Mouse (Mus musculus): ENCODE data around the gene Cript. TPM values are rescaled to one million over a fixed set of nuclear protein-coding genes. Genes with fewer than 3 reads are reported as not detected.
A peak's percentile ranks its signal among the peaks of the same experiment; 100 is the strongest.

Cript gene
- polyA plus RNA-seq (2016; fragmentation: Nextera tagmentation; extraction: Ambion mirVana) = 194 and 204 TPM in 2 replicates

GRCm38 (mm10) chr17:87025269-87025949 lies at the start of gene Cript, which contains the start of gene Pigf:
Gene Cript, plus strand, starts transcription at chr17:87025550.
Gene Pigf, minus strand, starts transcription at chr17:87025406.
- no peaks in the 10 kb centered on the region for H3K27me3 ChIP-seq (replicated peaks)
- H3K9me3 ChIP-seq = no peaks in the 10 kb centered on the region
- H3K4me2 ChIP-seq (replicated peaks) = peak within 1 kb of the TSS; percentile 98
- under 1% methylated on average over 43 of the region's 43 CpGs for WGBS
- H3K36me3 ChIP-seq = peaks cover 9% of the 10 kb centered on the region
- H3K4me1 ChIP-seq = peaks cover 11% of the 10 kb centered on the region; the same call in 1 of the 2 replicates
- H3K4me3 ChIP-seq = peak within 1 kb of the TSS; percentile 85
- no peak within 1 kb of the TSS for H3K27ac ChIP-seq
- peak within 1 kb of the TSS; percentile 78 for H3K9ac ChIP-seq
- peak; percentile 100 for ATAC-seq (ENCODE audit: low FRiP score, low read depth)

DNA sequence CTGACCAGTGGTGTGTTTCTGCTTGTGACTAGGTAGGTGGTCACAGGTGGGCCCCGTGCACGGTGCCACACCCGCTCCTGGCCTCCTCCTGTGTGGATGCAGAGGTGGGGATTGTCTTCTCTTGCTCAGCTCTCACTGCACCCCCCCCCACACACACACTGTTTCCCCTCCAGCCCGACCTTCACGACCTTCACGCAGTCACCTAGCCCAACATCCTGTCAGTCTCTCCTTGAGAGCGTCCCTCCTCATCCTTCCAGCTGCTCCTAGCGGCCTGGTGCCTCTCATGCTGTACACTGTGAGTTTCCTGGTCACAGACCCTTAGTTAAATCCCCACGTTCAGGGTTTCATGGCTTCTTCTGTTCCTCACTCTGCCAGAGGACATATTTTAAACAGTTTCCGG lies 49.0 kb upstream of the Cript start:
- H3K4me3 ChIP-seq = no peak overlapping the region
- peaks cover 18% of the 10 kb centered on the region; the same call in 1 of the 2 replicates for H3K36me3 ChIP-seq
- H3K4me2 ChIP-seq (replicated peaks) = no peak overlapping the region
- whole genome bisulfite sequencing = 87% methylated on average over 10 of the region's 10 CpGs
- H3K27ac ChIP-seq = no peak overlapping the region
- no peaks in the 10 kb centered on the region for H3K9me3 ChIP-seq
- no peak overlapping the region for H3K9ac ChIP-seq
- no peak for ATAC-seq (ENCODE audit: low FRiP score, low read depth)
- H3K4me1 ChIP-seq = no peaks in the 10 kb centered on the region
- H3K27me3 ChIP-seq (replicated peaks) = no peaks in the 10 kb centered on the region

- Histone ChIP-seq H3K9me3 (no peaks in the 10 kb centered on the region), H3K27ac (no peak overlapping the region), H3K36me3 (peaks cover 15% of the 10 kb centered on the region), H3K27me3 (replicated peaks) (no peaks in the 10 kb centered on the region), H3K4me2 (replicated peaks) (no peak overlapping the region), H3K9ac (no peak overlapping the region), H3K4me3 (no peak overlapping the region), H3K4me1 (no peaks in the 10 kb centered on the region)
- 91% methylated on average over 6 of the region's 6 CpGs for WGBS
- no peak for ATAC-seq (ENCODE audit: low FRiP score, low read depth)
These were observed 46.9 kb upstream of the Cript start for GRCm38 (mm10) chr17:86978496-86978895.

- no peak for ATAC-seq (ENCODE audit: low FRiP score, low read depth)
These were observed 44.1 kb upstream of the Cript start for GRCm38 (mm10) chr17:86981205-86981604.

GRCm38 (mm10) chr17:86981701-86982100 lies 43.6 kb upstream of the Cript start:
- Histone ChIP-seq H3K4me2 (replicated peaks) (no peak overlapping the region), H3K36me3 (no peaks in the 10 kb centered on the region; the same call in none of the 2 replicates), H3K4me1 (peaks cover 3% of the 10 kb centered on the region; the same call in 1 of the 2 replicates), H3K27ac (no peak overlapping the region), H3K9me3 (no peaks in the 10 kb centered on the region), H3K4me3 (no peak overlapping the region), H3K27me3 (replicated peaks) (no peaks in the 10 kb centered on the region), H3K9ac (no peak overlapping the region)
- ATAC-seq (ENCODE audit: low FRiP score, low read depth) = no peak
- WGBS = 96% methylated on average over 2 of the region's 2 CpGs

More at GRCm38 (mm10) chr17:86981205-86981604, 44.1 kb upstream of the Cript start:
- WGBS = 90% methylated on average over 1 of the region's 1 CpGs
- no peaks in the 10 kb centered on the region; the same call in none of the 2 replicates for H3K36me3 ChIP-seq
- no peaks in the 10 kb centered on the region for H3K4me1 ChIP-seq
- no peaks in the 10 kb centered on the region for H3K9me3 ChIP-seq
- H3K27ac ChIP-seq = no peak overlapping the region
- no peak overlapping the region for H3K4me3 ChIP-seq
- no peak overlapping the region for H3K4me2 ChIP-seq (replicated peaks)
- no peak overlapping the region for H3K9ac ChIP-seq
- H3K27me3 ChIP-seq (replicated peaks) = no peaks in the 10 kb centered on the region

DNA sequence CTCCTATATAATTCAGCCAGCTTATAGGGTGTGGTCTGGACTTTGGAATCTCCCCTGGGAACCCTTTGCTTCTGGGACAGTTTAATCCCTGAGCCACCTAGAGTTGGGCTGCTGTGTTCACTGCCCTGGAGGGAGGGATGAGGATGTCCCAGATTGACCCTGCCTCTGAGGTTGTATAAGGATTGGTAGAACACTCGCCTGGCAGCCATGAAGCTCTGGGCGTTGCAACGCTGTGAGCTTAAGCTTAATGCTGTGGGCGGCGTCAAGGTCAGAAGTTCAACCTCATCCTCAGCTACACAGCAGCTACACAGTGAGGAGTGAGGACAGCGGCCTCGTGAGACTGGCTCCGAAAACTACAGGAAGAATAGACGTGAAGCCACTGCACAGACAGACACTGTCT lies 42.9 kb upstream of the Cript start:
- H3K4me3 ChIP-seq = no peak overlapping the region
- H3K4me2 ChIP-seq (replicated peaks) = no peak overlapping the region
- H3K36me3 ChIP-seq = no peaks in the 10 kb centered on the region; the same call in none of the 2 replicates
- H3K27ac ChIP-seq = no peak overlapping the region
- H3K9me3 ChIP-seq = no peaks in the 10 kb centered on the region
- H3K9ac ChIP-seq = no peak overlapping the region
- ATAC-seq (ENCODE audit: low FRiP score, low read depth) = no peak
- H3K4me1 ChIP-seq = peaks cover 5% of the 10 kb centered on the region; the same call in 1 of the 2 replicates
- 76% methylated on average over 9 of the region's 9 CpGs for WGBS
- H3K27me3 ChIP-seq (replicated peaks) = no peaks in the 10 kb centered on the region

DNA sequence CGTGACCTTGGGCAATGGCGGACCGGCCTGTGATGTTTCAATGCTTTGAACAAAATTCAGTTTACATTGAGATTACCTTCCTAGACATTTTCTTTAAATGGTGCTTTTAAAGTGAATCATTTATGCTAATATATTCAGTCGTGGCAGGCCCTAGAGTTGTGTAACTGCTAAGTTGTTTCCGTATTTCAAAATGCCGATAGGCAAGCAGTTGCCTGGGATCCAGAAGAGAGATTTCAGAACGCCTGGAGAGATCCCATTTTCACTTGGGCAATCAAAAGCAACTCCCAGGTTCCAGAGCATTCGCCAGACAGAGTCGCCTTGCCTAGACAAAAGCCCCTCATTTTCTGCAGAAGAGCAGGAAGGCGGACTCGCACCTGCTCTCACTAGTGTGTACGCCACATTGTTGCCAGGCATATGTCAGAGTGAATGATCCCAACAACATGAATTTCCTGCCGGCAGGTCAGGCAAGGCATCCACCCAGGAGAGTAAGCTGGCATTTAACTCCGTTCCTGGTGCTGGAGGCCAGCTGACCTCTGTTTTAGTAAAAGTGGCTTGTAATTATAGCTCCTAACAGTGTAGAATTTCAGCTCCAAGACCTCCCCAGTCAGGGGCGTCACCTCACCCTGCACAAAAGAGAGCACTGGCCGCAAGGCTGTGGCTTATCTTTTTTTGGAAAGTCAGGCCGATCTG lies 38.8 kb upstream of the Cript start:
- no peak for ATAC-seq (ENCODE audit: low FRiP score, low read depth)
- 49% methylated on average over 17 of the region's 17 CpGs for WGBS
- 0 out of 2 replicates have a peak overlapping the region, but pooled peaks have one; percentile 2 for H3K4me2 ChIP-seq (replicated peaks)

GRCm38 (mm10) chr17:86988161-86988560 lies 37.2 kb upstream of the Cript start:
- H3K4me2 ChIP-seq (replicated peaks) = no peak overlapping the region
- WGBS = 87% methylated on average over 5 of the region's 5 CpGs
- no peak overlapping the region for H3K9ac ChIP-seq
- no peaks in the 10 kb centered on the region for H3K27me3 ChIP-seq (replicated peaks)
- H3K4me1 ChIP-seq = peaks cover 5% of the 10 kb centered on the region; the same call in 1 of the 2 replicates
- H3K27ac ChIP-seq = no peak overlapping the region
- no peak for ATAC-seq (ENCODE audit: low FRiP score, low read depth)
- H3K9me3 ChIP-seq = no peaks in the 10 kb centered on the region
- no peak overlapping the region for H3K4me3 ChIP-seq
- H3K36me3 ChIP-seq = no peaks in the 10 kb centered on the region

More for the DNA sequence above, 38.8 kb upstream of the Cript start:
- Histone ChIP-seq H3K27ac (no peak overlapping the region), H3K27me3 (replicated peaks) (no peaks in the 10 kb centered on the region), H3K4me1 (peaks cover 5% of the 10 kb centered on the region; the same call in 1 of the 2 replicates), H3K9me3 (no peaks in the 10 kb centered on the region), H3K36me3 (no peaks in the 10 kb centered on the region; the same call in none of the 2 replicates), H3K9ac (no peak overlapping the region), H3K4me3 (no peak overlapping the region)

DNA sequence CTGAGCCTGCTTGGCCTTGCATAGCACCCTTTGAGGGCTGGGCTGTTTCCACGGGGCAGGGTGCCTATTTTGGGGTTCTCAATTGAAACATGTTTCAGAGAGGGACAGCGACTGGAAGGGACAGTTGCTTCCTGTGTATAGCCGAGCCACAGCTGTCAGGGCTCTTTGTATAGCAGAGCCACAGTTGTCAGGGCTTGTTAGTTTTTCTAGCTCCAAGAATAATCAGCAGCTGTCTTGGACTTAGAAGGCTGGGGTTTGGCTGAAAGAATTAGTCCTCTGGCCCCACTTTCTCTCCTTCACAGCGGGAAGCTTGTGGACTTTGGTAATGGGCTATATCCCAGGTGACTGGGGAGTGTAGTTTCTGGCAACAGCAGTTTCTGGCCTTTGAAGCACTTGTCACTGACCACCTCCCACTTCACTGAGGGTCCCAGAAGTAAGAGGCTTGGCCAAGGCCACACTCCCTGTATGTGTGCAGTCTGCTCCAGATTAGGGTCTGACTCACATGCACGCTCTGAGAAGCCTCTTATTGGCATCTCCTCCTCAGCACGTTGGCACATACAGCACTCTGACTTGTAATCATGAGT lies 36.7 kb upstream of the Cript start:
- no peak overlapping the region for H3K4me2 ChIP-seq (replicated peaks)
- no peak overlapping the region for H3K9ac ChIP-seq
- WGBS = 74% methylated on average over 6 of the region's 6 CpGs
- no peak overlapping the region for H3K4me3 ChIP-seq
- H3K27me3 ChIP-seq (replicated peaks) = no peaks in the 10 kb centered on the region
- no peak for ATAC-seq (ENCODE audit: low FRiP score, low read depth)
- H3K9me3 ChIP-seq = no peaks in the 10 kb centered on the region
- no peaks in the 10 kb centered on the region for H3K36me3 ChIP-seq
- peaks cover 5% of the 10 kb centered on the region; the same call in 1 of the 2 replicates for H3K4me1 ChIP-seq
- no peak overlapping the region for H3K27ac ChIP-seq

DNA sequence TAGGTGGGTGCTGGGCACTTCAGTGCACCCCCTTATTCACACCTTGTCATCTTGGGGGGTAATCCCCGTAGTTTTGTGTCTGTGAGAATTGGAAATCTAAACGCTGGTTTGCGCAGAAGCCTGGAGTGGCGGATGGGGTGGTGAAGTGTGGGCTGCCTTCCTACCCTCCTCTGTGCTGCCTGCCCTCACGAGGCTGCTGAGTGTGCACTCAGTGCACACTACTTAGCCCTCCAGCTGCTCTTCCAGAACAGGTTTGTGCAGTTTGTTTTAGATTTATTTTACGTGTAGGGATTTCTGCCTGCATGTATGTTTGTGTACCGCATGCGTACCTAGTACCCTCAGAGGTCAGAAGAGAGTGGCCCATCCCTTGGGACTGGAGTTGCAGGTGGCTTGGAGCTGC lies 34.0 kb upstream of the Cript start:
- 94% methylated on average over 8 of the region's 8 CpGs for WGBS
- Histone ChIP-seq H3K27me3 (replicated peaks) (no peaks in the 10 kb centered on the region), H3K4me2 (replicated peaks) (no peak overlapping the region), H3K9me3 (no peaks in the 10 kb centered on the region), H3K4me3 (no peak overlapping the region), H3K36me3 (no peaks in the 10 kb centered on the region), H3K4me1 (peaks cover 5% of the 10 kb centered on the region; the same call in 1 of the 2 replicates), H3K27ac (no peak overlapping the region), H3K9ac (no peak overlapping the region)
- no peak for ATAC-seq (ENCODE audit: low FRiP score, low read depth)

DNA sequence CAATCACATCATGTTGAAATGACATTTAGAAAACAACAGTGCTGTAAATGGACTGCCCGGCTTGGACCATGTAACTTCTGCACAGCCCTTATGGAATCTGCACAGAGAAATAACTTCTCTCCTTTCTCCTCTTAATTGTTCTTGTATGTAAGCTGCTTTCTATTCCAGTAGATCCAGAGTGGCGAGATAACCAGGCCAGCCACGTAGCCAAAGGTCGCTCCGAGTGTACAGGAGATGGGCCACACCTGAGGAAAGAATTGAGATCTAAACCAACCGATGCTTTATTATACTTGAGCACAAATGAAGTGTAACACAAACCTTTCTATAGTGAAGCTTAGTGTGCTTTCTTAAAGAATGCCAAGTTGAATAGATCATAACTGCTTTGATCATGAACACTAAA lies 28.0 kb upstream of the Cript start:
- no peaks in the 10 kb centered on the region for H3K4me1 ChIP-seq
- no peak overlapping the region for H3K9ac ChIP-seq
- no peak overlapping the region for H3K4me2 ChIP-seq (replicated peaks)
- no peaks in the 10 kb centered on the region for H3K9me3 ChIP-seq
- peaks cover 9% of the 10 kb centered on the region; the same call in 1 of the 2 replicates for H3K36me3 ChIP-seq
- no peak overlapping the region for H3K4me3 ChIP-seq
- 92% methylated on average over 6 of the region's 6 CpGs for WGBS
- no peak overlapping the region for H3K27ac ChIP-seq
- H3K27me3 ChIP-seq (replicated peaks) = no peaks in the 10 kb centered on the region
- no peak for ATAC-seq (ENCODE audit: low FRiP score, low read depth)

GRCm38 (mm10) chr17:87008950-87009349 lies 16.4 kb upstream of the Cript start:
- Histone ChIP-seq H3K4me1 (no peaks in the 10 kb centered on the region), H3K4me3 (no peak overlapping the region), H3K27ac (no peak overlapping the region), H3K27me3 (replicated peaks) (no peaks in the 10 kb centered on the region), H3K9ac (no peak overlapping the region), H3K4me2 (replicated peaks) (no peak overlapping the region), H3K9me3 (no peaks in the 10 kb centered on the region), H3K36me3 (peaks cover 7% of the 10 kb centered on the region; the same call in 1 of the 2 replicates)
- 91% methylated on average over 3 of the region's 3 CpGs for WGBS
- no peak for ATAC-seq (ENCODE audit: low FRiP score, low read depth)

Data from neural tube, embryonic 12.5 days (tissue).